Mouse (Mus musculus): ENCODE measurements at regions not wholly inside any gene's neighbourhood (a gene's known extent, or its start where the extent isn't known, plus 50 kb on each side); places are given as distances from the start of the nearest gene placed in this dataset.

DNA sequence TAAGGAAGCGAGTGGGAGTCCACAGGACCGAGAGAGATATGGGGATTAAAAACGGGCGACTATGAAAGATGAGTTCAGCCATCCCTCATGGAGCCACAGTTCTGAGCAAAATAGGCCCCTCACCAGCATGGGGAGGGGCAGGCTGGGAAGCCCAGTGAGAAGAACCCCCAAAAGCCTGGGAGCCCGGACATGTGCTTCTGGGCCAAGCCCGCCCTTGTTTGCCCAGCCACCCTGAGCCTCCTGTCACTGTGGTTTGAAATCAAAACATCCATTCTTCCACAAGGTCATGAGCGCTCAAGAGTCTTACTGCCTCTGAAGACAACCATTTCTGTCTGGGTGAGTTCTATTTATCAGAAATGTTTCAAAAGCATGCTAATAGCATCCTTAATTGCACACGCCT, 105.0 kb upstream of the Bcl6 start:
- DNase-seq (ENCODE audit: low read depth) = no peak

DNA sequence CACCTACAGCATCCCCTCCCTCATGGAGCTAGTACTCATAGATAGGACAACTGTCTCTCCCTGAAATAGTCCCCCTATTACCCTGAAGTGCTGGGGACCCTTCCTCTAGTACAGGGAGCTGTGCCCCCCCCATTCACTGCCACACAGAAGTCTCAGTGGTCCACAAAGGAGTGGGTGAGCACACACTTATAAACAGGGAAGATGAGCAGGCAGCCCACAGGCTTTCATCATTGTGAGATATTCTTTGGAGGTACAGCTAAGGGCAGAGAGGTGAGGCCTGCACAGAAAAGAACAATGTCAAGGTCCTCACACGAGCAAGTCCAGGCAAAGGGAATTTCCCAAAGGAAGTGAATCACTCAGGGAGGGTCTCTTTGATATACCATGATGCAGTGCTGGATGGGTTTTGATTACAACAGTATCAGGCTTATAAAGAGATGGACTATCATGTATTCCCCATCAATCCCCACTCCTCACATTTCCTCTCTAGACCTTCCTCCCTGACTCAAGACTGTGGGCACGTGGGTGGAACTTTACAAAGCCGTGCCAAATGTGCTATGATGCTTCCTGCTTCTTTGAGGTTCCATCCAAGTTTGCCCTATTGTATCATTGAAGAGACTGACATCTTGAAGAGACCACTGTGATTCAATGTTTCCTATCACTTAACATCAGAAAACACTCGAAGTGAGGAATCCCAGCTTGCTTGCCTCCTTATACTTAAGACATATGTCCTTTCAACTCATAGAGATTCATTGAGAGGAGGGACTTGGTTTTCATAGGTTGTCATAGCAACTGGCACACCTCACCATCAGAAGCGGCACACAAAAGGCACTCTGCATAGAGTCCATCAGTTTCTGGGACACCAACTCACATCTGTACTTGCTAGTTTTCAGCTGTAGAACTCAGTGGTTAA, 104.2 kb upstream of the Bcl6 start:
- DNase-seq (ENCODE audit: low read depth) = no peak

DNA sequence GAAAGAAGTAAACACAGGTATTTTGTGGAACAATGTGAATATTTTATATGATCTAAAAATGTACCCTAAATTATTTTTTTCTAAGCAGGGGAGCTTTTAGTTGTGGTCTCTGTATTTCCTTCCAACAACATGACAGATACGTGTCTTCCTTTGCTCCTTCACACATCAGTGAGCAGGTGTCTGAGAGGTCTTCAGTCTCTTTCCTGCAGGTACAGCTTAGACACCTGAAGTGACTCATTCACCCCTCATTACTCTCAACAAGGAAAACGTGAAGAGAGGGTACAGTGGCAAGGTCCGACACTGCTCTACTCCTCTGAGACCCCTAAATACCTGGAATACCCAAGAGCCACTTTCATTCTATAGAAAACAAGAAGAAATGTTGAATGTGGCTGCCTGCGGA, 103.5 kb upstream of the Bcl6 start:
- no peak for DNase-seq (ENCODE audit: low read depth)

DNA sequence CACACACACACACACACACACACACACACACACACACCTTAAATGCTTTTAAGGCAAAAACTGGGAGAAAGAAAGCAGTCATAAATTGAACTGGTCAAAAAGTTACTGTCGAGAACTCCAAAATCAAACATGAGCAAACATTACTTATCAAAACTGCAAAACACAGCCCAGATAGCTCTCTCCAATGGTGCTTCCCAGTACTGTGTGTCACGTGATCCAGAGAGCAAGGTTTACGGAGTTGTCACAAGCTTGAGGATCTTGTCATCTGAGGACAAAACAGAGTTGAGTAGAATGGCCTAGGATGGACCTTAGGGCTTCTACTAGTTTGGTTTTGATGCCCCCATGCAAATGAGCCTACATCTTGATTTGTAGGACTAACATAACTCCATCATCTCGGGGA, 102.3 kb upstream of the Bcl6 start:
- no peak for DNase-seq (ENCODE audit: low read depth)

DNA sequence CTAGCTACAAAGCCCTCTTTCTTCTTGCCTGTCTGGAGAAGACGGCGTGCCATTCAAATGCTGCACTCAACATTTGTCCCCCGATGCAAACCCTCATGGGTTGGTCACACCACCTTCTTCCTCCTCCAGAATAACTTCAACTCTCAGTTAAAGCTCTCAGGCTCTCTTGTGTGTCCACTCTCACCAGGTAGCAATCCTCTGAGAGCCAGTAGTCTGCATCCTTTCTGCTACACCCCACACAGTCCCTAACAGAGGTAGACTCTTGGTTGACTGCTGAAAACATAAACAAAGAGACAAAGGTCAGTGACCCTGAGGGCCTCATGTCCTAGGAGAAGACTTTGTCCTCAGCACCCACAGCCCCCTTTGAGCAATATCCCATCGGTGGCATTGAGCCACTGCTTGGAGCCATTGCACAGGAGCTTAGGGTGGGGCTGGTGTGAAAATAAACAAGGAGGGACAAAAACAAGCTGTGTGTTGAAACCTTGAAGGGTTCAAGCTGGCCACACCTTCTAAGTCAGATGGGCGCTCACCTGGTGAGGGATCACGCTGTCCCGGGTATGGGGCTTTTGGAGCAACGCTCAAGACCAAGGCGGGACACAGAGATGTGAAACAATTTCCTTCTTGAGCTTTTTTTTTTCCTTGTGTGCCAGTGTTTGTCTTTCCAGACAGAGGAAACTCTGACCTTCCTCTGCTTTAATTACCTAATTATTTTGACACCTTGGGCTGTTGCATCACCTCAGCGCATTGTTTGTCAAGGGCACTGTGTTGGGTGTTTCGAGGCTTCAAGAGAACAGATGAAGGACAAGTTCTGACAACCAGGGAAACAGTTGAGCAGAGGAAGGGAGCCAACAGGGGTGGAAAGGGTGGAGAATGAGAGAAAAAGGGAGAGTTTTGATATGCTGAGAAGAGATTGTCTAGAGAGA, 101.4 kb upstream of the Bcl6 start:
- DNase-seq (ENCODE audit: low read depth) = no peak

DNA sequence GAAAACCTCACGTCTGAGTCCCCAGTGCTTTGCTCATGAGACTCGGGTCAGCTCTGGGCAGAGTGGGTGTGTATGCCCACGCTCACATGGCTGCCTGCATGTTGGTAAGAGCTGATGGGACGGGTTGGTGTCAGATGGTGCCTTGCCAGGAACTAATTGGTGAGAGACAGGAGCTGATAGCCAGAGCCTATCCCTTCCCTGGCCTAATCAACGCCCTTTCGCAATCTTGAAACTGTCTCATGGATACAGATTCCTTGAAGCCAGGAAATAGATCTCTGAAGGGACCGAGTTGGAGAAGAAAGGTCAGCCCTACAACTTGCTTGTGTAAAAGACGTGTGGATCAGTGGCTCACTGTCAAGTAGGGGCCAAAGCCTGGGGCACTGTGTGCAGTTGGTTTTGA, 95.3 kb upstream of the Bcl6 start:
- no peak for DNase-seq (ENCODE audit: low read depth)

DNA sequence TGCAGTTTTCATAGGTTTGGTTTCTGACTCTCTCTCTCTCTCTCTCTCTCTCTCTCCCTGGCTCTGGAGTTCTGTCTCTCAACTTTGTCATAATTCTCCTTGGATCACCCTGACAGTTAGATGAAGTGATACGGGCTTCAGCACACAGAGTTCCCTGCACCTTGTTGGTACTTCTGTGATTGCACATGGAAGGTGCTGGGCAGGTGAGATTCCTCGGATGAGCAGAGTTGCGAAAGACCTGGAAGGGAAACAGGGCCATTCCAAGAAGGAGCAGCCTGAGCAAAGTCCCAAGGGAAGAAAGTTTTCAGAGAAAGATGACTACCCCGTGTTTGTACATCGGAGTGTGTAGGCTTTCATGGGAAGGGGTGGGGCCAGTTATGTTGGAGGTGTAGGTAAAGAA, 91.8 kb upstream of the Bcl6 start:
- DNase-seq (ENCODE audit: low read depth) = no peak

DNA sequence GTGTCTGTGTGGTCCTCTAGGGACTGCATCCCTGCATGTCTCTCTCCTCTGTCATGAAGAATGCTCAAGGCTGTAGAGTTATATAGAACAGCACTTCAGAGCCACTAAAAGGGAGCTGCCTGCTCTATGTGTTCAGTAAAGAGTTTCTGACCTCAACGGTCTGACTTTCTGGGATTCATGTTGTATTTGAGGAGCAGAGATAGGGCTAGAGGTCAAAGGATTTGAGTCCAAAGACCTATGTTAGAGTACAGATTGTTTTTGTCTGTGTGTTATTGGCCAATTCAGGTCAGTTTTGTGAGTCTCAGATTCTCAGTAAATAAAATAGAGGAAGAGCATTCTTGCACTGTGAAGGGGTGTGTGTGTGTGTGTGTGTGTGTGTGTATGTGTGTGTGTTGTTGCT, 90.0 kb upstream of the Bcl6 start:
- no peak for DNase-seq (ENCODE audit: low read depth)

DNA sequence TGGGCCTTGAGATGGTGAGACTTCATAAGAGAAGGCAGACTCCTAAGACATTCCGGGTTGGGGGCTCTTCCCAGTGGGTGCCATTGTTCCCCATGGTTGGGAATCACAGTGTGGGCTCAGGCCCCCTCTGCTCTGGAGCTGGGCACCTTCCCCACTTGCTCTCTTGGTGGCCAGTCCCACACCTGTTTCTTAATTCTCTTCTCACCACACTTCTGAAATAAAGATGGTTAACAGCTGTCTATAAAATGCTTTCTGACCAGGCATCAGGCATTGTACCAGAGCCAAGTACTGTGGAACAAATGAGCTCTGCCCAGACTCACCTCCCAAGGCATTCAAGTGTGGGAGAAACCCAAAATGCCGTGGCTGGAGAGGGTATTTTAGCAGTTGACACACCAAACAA, 88.8 kb upstream of the Bcl6 start:
- DNase-seq (ENCODE audit: low read depth) = no peak

DNA sequence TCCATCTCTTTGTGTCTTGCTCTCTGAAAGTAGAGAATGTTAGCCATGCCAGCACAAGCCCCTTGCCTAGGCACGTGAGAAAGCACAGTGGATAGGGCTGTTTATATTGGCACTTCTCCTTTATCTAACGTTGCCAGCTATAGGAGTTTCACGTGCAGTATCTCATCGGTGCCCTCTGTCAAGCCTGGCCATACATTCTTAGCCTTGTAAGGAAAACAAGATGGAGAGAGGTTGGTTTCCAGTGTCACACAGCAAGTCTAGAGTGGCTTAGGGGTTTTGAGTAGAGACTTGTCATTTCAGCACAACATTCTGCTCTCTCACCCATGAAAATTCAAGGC, 88.1 kb upstream of the Bcl6 start:
- DNase-seq (ENCODE audit: low read depth) = no peak

DNA sequence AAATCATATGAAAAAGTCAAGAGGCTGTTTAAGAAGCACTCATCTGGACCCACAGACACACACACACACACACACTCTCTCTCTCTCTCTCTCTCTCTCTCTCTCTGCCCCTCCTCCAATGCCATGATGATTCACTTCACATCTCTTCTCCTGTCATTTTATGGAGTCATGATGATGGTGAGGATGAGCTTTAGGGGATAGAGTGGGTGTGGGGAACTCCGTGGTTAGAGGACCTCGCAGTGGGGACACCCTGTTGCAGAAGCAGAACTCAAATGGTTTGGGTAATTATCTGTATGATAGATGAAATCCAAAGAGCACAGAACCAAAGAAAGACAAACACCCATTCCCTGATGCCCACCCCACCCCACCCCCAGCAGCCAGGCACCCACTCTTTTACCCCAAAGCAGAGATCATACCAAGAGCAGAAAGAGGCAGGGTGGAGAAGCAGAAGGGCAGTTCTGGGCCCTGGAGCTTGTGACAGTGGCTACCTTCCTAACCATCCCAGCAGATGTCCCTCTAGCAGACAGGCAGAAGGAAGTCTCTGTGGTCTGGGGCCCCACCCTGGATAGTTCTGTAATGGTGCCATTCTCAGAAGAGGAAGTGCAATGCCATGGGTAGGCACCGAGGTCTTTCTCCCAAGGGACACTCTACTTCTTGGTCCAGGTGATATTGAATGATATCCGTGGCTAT, 87.6 kb upstream of the Bcl6 start:
- peak; percentile 68 for DNase-seq (ENCODE audit: low read depth)

DNA sequence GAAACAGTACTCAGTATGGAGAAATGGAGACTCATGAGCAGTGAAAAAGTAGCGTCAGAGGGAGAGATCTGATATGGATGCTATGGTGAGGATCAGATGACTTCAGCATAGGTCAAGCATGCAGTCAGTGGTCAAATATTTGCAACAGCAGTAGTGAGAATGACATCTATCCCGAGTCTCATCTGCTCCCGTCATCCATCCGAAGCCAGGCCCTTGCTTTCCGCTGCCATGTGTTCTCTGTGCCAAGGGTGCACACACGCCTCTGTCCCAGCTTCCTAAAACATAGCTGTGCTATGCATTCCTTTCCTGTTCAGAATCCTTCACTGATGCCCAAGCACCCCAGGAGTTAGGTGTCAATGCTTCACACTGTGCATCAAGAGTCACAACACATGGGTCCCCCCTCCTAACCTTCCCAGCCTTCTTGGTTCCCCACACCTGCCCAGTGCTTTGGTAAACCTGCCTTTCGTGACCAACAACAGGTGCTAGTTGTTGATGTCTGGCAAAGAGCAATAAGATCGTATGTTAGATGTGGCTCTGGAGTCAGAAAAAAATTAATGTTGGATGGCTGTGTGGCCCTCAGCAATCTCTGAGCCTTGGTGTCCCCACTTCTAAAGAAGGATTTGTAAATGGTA, 85.1 kb upstream of the Bcl6 start:
- DNase-seq (ENCODE audit: low read depth) = no peak

DNA sequence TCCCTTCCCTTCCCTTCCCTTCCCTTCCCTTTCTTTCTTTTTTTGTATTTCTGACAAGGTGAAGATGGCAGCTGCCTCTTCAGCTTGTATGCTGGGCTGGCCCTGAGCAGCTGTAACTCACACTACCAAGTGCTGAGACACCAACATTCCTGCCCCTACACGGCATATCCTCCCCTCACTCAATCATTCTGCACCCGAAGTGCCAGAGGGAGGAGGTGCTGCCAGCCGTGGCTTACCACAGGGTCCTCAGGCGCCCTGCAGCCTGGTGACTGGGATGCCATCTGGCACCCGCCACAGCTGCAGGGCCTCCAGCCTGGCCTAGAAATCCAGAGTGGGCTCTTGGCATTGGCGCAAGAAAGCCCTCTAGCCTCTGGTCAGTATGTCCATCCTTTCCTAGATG, 84.4 kb upstream of the Bcl6 start:
- peak; percentile 7 for DNase-seq (ENCODE audit: low read depth)

DNA sequence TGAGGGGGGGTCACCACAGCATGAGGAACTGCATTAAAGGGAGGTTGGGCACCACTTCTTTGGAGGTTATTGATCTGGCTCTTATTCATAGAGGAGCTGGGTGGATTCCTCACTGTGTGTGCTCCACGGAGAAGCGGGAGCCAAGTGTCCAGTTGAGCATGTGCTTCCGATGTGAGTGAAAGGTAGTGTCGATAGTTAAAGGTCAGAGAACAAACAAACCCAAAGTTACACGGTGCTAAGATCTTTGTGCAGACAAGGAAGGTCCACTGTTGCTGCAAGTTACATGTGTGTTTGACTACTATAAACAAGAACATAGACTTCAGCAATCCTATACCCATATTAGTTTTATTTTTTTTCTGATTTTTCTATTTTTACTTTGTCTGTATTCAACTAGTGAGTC, 80.8 kb upstream of the Bcl6 start:
- DNase-seq (ENCODE audit: low read depth) = no peak

DNA sequence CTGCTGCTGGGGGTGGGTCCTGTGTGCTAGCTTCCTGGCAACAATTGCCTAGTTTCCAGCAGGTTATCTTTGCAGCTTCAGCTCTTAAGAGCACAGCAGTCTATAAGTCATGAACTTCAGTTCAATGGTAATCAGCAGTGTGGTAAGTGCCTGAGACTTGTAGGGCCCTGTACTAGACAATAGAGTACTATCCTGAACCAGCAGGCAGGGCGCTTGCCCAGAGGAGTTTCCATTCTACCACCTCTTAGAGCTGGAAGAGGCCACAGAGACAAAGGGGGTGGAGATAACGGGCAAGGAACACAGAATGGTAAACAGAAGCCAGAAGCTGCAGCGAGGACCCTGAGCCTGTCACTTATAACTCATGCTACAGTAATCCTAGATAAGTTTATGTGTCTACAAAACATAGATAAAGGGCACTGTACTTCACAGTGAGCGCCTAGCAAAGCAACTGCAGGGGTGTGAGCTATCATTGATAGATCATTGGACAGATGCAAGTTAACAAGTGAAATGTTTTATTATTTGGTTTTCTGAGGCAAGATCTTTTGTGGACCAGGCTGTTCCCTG, 79.7 kb upstream of the Bcl6 start:
- no peak for DNase-seq (ENCODE audit: low read depth)

DNA sequence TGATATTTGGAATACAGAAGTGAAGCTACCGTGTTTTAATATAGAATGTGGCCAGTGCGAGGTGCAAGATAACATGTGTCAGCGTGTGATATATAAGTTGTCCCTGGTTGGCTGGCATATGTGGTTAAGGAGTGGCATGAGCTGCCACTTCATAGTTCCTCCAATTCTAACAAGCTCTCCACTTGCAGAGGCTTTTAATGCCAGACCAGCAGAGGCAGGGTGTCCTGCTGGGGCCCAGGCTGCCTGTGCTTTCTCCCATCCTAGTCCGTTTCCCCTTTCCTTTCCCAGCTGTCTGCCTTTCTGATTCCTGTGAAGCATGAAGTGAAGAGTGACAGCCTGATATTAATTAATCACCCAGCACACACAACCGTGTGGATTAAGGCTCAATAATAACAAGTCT, 73.7 kb upstream of the Bcl6 start:
- no peak for DNase-seq (ENCODE audit: low read depth)

DNA sequence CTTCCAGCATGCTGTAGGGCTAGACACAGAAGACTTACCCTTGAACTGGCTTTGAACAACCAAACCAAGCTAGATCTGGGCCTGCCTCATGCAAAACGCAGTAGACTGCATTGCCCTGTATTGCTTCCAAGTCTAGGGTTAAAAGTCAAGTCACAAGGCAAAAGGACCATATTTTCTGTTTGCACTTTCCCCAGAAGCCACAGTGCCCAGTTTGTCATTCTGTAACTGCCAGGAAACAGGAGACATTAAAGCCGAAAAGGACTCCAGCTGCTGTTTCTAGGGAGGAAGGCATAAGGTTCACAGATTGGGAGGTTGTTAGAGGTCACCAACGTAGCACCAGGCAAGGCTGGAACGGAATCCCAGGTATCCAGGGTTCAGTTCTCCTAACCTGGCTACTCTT, 72.8 kb upstream of the Bcl6 start:
- DNase-seq (ENCODE audit: low read depth) = no peak

DNA sequence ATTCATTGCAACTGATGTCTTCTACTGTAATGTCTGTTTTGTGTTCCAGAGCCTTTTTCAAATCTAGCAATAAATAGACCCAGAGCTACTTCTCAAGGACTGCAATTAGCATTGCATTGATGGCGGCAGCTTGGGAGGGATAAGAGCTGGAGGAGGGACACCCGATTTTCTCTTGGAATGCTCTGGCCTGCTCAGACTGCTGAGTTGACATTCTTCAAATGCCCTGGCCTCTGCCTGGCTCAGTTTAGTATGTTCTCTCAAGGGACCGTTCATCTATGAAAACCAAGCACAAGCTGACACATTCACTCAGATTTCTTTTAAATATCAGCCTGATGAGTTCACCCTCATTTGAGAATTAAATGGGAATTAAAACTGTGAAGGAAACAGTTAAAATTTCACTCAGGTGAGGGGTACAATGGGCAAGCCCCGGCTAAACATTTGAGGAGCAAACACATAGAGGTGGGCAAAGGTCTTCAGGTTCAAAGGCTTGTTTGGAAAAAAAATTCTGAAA, 70.5 kb upstream of the Bcl6 start:
- no peak for DNase-seq (ENCODE audit: low read depth)

DNA sequence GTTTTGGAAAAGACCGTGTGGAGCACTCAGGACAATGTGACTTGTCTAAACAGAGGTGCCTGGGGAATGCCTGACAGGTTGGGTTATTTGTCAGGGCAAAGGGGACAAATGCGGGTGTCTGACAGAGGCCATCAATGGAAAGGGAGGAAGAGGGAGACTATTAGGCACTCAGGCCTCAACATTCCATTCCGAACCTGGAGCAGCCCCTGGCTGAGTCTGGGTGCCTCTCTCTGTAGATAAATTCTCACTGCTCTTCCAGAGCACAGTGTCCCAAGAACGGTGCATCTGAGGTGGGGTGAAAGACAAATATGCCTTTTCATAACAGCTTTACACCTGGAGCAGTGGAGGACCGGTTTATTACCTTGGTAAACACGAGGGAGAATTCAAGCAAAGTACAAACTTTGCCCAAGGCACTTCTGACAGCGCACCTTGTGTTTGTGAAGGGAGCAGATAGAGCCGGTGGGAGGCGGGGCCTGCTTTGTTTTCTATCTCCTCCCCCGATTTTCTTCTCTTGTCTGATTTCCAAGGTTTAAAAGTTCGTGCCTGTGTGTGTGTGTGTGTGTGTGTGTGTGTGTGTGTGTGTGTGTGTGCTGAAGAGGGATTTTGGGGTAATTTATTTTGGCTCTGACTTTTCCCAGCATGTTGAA, 68.4 kb upstream of the Bcl6 start:
- no peak for DNase-seq (ENCODE audit: low read depth)

DNA sequence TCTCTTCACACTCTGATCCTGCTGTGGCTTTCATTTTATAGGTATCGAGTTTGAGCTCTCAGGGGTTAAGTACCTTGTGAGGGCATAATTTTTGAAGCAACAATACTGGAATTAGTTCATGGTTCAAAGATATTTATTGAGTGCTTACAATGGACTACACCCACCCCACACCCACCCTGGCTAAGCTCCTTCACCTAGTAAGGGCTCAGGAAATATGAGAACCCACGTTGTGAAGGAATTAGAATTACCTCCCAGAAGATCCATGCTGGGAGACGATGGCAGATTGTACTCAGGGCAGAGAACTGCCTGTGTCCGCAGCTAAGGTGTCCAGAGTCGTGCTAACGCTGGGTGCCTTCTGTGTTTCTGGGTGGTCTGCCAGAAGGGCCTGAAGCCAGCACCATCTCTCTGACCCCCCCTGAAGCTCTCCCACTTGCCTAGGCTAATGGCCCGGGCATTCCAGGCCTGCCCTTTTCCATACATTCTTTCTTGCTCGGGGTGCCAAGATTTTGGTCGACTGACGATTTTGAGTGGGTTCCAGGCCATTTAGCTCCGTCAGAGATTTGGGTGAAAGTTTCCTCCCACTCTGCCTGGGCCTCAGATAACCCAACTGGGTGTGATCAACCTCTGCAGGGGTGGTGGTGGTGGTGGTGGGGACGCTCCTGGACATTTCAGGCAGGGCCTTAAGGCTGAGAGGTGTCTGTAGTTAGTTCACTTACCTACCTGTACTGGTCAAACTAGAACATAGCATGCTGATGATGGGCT, 67.7 kb upstream of the Bcl6 start:
- no peak for DNase-seq (ENCODE audit: low read depth)

Measured in 416B (cell line).